Mouse (Mus musculus): ENCODE measurements around the gene 4921504E06Rik. TPM values are rescaled to one million over a fixed set of nuclear protein-coding genes. Genes with fewer than 3 reads are reported as not detected.
A peak's percentile ranks its signal among the peaks of the same experiment; 100 is the strongest.

Gene 4921504E06Rik
- polyA plus RNA-seq, 1 experiment from 2014 or later = not detected

DNA sequence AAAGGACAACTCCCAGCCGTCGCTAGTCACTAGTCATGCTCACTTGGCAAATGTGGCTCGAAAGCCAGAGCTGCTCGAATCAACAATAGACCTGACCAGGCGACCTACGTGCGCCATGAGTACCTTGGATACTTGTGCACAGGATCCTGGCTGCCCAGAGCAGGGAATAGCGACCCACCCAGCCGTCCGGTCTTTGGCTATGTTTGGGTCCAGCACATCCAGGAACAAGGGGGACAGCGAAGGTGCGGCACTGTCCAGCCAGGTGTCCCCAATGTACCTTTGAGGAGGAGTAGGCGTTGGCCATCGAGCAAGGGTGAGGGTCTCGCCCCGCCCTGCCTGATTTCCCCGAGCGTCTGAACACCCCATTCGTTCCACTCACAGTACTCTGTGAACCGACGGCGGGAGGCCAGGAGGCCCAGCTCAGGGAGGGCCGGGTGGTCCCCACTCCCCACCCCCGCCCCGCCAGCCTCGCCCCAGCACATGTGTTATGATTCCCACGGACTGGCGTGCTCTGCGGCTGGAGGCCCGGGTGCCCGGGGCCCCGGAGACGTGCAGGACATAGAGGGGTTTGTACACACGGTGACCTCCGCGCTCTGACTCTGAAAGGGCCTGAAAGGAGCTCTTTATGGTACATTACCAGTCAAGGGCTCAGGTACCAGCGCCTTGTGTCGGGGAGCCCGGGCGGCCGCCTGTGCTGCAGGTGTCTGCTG is 121.9 kb downstream of the 4921504E06Rik start:
- no peak for ATAC-seq (ENCODE audit: borderline replicate concordance, extremely low read depth, low FRiP score, low TSS enrichment)
- 3% methylated on average over 41 of the region's 41 CpGs for WGBS

DNA sequence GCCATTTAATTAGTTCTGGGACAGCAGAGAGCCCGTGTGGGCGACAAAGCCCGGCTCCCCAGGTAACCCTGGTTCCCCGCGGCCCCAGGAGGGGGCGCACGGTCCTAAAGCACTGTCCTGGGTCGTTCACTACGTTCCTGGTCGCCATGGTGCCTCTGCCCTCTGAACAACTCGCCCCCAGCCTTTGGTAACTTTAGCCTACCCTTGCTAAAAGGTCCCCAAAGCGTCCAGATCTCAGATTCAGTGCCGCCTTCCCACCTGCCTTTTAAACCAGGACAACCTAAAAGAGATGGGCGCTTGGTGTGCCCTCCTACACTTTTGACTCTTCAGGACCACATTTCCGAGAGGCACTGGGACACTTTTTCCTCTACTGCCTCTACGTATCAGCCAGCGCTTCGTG is 122.5 kb downstream of the 4921504E06Rik start:
- Histone ChIP-seq H3K9me3 (no peaks in the 10 kb centered on the region), H3K4me3 (no peak overlapping the region), H3K4me2 (peak overlapping the region; percentile 9; the same call in 1 of the 2 replicates), H3K27me3 (peaks cover 82% of the 10 kb centered on the region), H3K27ac (no peak overlapping the region), H3K9ac (no peak overlapping the region), H3K36me3 (no peaks in the 10 kb centered on the region), H3K4me1 (peaks cover 9% of the 10 kb centered on the region; the same call in 1 of the 2 replicates)
- no peak for ATAC-seq (ENCODE audit: borderline replicate concordance, extremely low read depth, low FRiP score, low TSS enrichment)
- WGBS = under 1% methylated on average over 18 of the region's 18 CpGs

More for the DNA sequence above, 121.9 kb downstream of the 4921504E06Rik start:
- Histone ChIP-seq H3K9ac (no peak overlapping the region), H3K36me3 (no peaks in the 10 kb centered on the region), H3K4me1 (peaks cover 9% of the 10 kb centered on the region; the same call in 1 of the 2 replicates), H3K4me2 (no peak overlapping the region), H3K27ac (no peak overlapping the region), H3K4me3 (no peak overlapping the region), H3K9me3 (no peaks in the 10 kb centered on the region), H3K27me3 (peaks cover 80% of the 10 kb centered on the region)

DNA sequence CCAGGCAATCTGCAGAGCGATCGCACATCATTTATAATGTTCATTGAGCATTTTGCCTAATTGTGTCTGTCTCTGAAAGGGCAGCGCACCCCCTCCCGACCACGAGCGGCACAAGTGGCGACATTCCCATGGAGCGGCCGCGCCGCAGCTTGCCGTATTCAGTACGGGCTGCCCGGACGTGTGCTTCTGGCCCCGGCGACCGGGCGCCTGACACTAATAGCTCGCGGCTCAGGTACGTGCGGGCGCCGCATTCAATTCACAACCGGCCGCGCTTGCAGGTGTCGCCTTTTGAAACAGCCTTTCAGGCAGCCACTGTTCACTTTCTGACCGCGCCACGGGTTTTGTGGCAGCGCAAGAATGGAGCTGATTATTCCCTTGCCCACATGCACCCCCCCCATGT is 123.0 kb downstream of the 4921504E06Rik start:
- H3K27me3 ChIP-seq = peaks cover 78% of the 10 kb centered on the region
- WGBS = under 1% methylated on average over 33 of the region's 33 CpGs
- no peak overlapping the region for H3K4me3 ChIP-seq
- H3K27ac ChIP-seq = no peak overlapping the region
- peaks cover 9% of the 10 kb centered on the region; the same call in 1 of the 2 replicates for H3K4me1 ChIP-seq
- no peak for ATAC-seq (ENCODE audit: borderline replicate concordance, extremely low read depth, low FRiP score, low TSS enrichment)
- H3K36me3 ChIP-seq = no peaks in the 10 kb centered on the region
- no peaks in the 10 kb centered on the region for H3K9me3 ChIP-seq
- H3K4me2 ChIP-seq = peak overlapping the region; percentile 9; the same call in 1 of the 2 replicates
- no peak overlapping the region for H3K9ac ChIP-seq

DNA sequence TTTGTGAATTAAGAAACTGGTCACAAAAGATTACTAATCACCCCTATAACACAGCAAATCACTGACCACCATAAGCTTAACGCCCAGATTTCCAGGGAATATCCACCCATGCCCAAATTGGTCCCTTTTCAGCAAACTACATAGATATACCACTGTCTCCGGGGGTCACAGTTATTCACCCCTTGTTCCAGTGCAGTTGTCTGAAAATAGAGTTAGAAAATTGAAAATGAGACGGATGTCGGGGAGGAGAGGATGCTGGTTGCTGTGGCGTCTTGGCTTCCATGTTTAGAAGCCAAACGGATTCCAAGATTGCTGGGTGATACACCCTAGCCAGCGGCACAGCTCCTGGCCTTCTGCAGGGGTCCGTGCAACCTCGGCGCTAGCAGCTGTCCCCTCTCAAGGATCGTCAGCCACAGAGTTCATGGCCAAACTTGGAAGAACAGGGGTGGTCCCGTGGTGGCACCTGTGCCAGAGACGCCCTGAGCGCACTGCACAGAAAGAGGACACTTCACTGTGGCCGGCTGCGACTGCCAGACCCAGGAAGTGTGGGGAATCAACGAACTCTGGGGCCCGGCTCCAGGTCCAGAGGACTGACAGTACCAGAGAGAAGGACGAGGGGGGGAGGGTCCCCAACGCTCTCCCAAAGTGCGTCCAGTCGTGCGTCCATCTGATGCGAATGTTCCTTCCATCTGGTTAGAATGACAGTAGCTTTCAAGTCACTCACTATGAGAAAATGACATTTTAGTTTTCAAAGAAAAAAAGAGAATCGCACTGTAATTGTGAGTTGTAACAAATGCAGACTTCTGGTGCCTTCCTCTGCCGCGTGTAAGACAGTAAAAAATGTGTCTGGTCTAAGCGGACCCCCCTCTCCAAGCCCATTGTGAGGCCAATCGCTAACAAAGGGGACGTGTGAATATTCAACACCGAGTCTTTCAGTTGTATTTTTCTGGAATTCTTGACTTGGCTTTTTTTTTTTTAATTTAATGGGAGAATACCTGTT is 123.7 kb downstream of the 4921504E06Rik start:
- Histone ChIP-seq H3K27me3 (peaks cover 75% of the 10 kb centered on the region), H3K4me3 (no peak overlapping the region)
- WGBS = 4% methylated on average over 31 of the region's 31 CpGs

DNA sequence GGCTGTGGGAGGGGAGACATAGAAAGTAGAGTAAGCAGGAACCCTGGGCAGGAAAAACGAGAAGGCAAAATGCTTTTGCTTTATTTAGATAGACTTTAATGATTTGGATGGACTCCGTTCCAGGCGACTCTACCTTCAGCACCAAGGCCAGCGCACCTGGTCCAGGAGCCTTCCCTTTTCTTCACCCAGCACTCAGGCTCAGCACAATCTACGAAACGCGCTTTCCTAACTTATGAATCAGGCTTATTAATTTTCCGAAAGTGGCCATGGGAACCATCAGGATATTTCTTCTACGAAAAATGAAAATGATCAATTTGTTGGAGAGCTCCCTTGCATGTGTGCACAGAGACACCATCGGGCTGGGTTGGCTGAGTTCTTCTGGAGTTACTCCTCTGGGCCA is 124.7 kb downstream of the 4921504E06Rik start:
- H3K4me2 ChIP-seq = no peak overlapping the region
- peaks cover 9% of the 10 kb centered on the region; the same call in 1 of the 2 replicates for H3K4me1 ChIP-seq
- H3K27ac ChIP-seq = no peak overlapping the region
- no peak for ATAC-seq (ENCODE audit: borderline replicate concordance, extremely low read depth, low FRiP score, low TSS enrichment)
- no peaks in the 10 kb centered on the region for H3K9me3 ChIP-seq
- no peak overlapping the region for H3K4me3 ChIP-seq
- peaks cover 66% of the 10 kb centered on the region for H3K27me3 ChIP-seq
- H3K36me3 ChIP-seq = no peaks in the 10 kb centered on the region
- no peak overlapping the region for H3K9ac ChIP-seq
- WGBS = 1% methylated on average over 10 of the region's 10 CpGs

More for the DNA sequence above, 123.7 kb downstream of the 4921504E06Rik start:
- Histone ChIP-seq H3K4me1 (peaks cover 9% of the 10 kb centered on the region; the same call in 1 of the 2 replicates), H3K4me2 (no peak overlapping the region), H3K9ac (no peak overlapping the region), H3K9me3 (no peaks in the 10 kb centered on the region), H3K36me3 (no peaks in the 10 kb centered on the region), H3K27ac (no peak overlapping the region)
- ATAC-seq (ENCODE audit: borderline replicate concordance, extremely low read depth, low FRiP score, low TSS enrichment) = no peak

DNA sequence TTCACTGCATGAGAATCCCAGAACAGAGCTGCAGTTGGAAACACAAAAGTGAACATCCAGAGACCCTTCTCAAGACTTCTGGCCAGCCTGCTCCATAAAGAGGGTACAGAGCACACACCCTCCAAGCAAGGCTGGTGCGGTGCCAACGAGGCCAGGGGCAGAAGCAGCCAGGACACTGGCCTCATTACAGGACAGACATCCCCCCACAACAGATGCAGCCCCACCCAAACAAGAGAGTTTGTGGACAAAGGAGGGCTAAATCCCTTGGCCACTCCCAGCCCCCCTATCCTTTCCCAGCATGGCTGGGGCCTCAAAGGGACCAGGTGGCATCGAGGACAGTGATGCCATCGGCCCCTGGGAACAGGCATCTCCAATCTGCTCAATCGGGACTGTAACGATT is 130.6 kb downstream of the 4921504E06Rik start:
- no peak for ATAC-seq (ENCODE audit: borderline replicate concordance, extremely low read depth, low FRiP score, low TSS enrichment)
- H3K4me2 ChIP-seq = no peak overlapping the region
- no peak overlapping the region for H3K4me3 ChIP-seq
- H3K4me1 ChIP-seq = no peaks in the 10 kb centered on the region
- H3K27me3 ChIP-seq = peaks cover 9% of the 10 kb centered on the region; the same call in 1 of the 2 replicates
- H3K9ac ChIP-seq = no peak overlapping the region
- 75% methylated on average over 6 of the region's 6 CpGs for WGBS
- no peaks in the 10 kb centered on the region for H3K36me3 ChIP-seq
- no peaks in the 10 kb centered on the region for H3K9me3 ChIP-seq
- no peak overlapping the region for H3K27ac ChIP-seq

DNA sequence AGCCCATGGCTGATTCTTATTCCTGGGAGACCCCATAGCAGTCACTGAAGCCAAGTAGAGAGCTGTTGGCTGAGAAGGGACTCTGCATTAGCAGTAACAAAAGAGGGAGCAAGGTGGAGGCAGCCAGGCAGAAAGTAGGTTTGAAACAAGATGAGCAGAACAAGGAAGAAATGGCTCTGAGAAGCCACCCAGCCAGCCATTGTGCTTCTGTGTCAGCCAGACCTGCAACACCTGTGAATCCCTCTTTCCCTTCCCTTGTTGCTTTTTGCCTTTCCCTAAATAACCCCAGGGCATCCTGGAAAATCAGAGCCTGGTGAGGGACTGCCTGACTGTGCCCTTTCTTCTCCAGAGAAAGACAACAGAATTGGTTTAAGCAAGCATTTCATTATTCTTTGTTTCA is 131.5 kb downstream of the 4921504E06Rik start:
- Histone ChIP-seq H3K9ac (no peak overlapping the region), H3K36me3 (no peaks in the 10 kb centered on the region), H3K4me1 (no peaks in the 10 kb centered on the region), H3K27me3 (peaks cover 6% of the 10 kb centered on the region; the same call in 1 of the 2 replicates), H3K9me3 (no peaks in the 10 kb centered on the region), H3K27ac (no peak overlapping the region), H3K4me2 (no peak overlapping the region), H3K4me3 (no peak overlapping the region)
- ATAC-seq (ENCODE audit: borderline replicate concordance, extremely low read depth, low FRiP score, low TSS enrichment) = no peak

DNA sequence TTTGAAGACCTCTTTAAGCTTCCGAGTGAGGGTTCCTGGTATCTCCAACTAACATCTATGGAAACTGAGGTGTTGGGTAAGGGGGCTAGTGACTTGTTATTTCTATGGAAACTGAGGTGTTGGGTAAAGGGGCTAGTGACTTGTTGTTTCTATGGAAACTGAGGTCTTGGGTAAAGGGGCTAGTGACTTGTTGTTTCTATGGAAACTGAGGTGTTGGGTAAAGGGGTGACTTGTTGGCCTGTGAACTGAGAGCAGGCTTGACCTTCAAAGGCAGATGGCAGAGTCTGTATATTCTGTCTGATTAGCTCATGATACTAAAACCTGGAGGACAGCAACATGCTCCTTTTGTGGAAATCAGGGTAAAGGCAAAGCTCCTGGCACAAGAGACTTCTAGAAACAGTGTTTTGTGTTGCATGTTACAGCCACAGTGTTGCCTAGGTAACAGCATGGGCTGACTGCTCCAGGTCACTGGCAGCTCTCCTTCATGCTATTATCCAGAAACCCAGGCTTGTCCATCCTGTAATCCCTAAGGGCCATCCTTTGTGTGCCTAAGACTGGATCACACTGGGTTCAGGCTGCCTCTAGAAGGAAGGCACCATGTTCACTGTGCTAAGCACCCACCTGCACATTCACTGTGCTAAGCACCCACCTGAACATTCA is 133.9 kb downstream of the 4921504E06Rik start:
- no peak for ATAC-seq (ENCODE audit: borderline replicate concordance, extremely low read depth, low FRiP score, low TSS enrichment)
- no peak overlapping the region for H3K4me3 ChIP-seq
- H3K4me2 ChIP-seq = no peak overlapping the region
- no peak overlapping the region for H3K27ac ChIP-seq
- no peak overlapping the region for H3K9ac ChIP-seq
- H3K9me3 ChIP-seq = no peaks in the 10 kb centered on the region
- H3K36me3 ChIP-seq = no peaks in the 10 kb centered on the region
- no peaks in the 10 kb centered on the region for H3K27me3 ChIP-seq
- 23% methylated on average over 1 of the region's 1 CpGs for WGBS
- H3K4me1 ChIP-seq = 0 out of 2 replicates have a peak, but pooled peaks cover 1% of the 10 kb centered on the region

DNA sequence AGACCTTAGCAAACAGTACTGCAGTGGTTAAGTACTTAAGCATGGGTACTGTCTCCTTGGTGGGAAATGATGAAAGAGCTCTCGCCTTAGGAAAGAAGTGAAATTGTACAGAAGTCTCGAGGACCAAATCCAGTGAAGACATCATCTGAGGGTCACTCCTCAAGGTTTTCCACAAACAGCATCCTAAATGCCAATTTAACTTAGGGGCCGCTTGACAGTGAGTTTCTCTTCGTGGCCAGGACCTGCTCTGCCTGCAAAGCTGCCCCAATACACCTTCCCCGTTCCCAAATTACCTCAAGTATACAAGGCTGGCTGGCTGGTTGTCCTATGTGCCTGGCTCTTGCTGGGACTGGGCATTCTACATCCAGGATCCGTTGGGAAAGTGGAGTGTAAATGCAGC is 137.6 kb downstream of the 4921504E06Rik start:
- no peaks in the 10 kb centered on the region for H3K9me3 ChIP-seq
- H3K4me1 ChIP-seq = 0 out of 2 replicates have a peak, but pooled peaks cover 6% of the 10 kb centered on the region
- H3K27me3 ChIP-seq = no peaks in the 10 kb centered on the region; the same call in 1 of the 2 replicates
- no peaks in the 10 kb centered on the region for H3K36me3 ChIP-seq
- 64% methylated on average over 6 of the region's 6 CpGs for WGBS
- H3K4me3 ChIP-seq = no peak overlapping the region
- ATAC-seq (ENCODE audit: borderline replicate concordance, extremely low read depth, low FRiP score, low TSS enrichment) = no peak
- H3K27ac ChIP-seq = no peak overlapping the region
- H3K4me2 ChIP-seq = no peak overlapping the region
- H3K9ac ChIP-seq = no peak overlapping the region

DNA sequence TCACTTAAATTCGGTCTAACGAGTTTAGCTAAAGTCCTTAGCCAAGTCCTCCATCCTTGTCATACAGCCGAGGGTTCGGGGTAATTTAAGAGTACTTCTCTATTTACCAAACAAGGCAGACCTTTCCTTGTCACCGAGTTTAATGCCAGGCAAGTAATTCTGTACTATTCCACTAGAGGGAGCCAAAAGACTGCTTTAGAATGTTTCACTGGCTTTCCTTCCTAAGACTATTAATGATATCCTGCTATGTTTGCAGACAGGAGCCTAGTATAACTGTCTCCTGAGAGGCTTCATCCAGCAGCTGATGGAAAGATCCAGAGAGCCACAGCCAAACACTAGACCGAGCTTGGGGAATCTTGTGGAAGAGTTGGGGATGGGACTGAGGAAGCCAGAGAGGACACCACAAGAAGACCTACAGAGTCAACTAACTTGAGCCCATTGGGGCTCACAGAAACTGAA is 138.6 kb downstream of the 4921504E06Rik start:
- Histone ChIP-seq H3K9me3 (no peaks in the 10 kb centered on the region), H3K4me3 (peak overlapping the region; percentile 26), H3K27ac (no peak overlapping the region), H3K9ac (no peak overlapping the region), H3K36me3 (no peaks in the 10 kb centered on the region), H3K27me3 (no peaks in the 10 kb centered on the region; the same call in 1 of the 2 replicates), H3K4me1 (0 out of 2 replicates have a peak, but pooled peaks cover 6% of the 10 kb centered on the region), H3K4me2 (peak overlapping the region; percentile 51)
- ATAC-seq (ENCODE audit: borderline replicate concordance, extremely low read depth, low FRiP score, low TSS enrichment) = peak; percentile 31; the same call in 1 of the 2 replicates
- 2% methylated on average over 6 of the region's 6 CpGs for WGBS

Measured in lung, embryonic 15.5 days (tissue).